8 mouse cellular contexts compared by ENCODE assay signal in the genomic region with DNA sequence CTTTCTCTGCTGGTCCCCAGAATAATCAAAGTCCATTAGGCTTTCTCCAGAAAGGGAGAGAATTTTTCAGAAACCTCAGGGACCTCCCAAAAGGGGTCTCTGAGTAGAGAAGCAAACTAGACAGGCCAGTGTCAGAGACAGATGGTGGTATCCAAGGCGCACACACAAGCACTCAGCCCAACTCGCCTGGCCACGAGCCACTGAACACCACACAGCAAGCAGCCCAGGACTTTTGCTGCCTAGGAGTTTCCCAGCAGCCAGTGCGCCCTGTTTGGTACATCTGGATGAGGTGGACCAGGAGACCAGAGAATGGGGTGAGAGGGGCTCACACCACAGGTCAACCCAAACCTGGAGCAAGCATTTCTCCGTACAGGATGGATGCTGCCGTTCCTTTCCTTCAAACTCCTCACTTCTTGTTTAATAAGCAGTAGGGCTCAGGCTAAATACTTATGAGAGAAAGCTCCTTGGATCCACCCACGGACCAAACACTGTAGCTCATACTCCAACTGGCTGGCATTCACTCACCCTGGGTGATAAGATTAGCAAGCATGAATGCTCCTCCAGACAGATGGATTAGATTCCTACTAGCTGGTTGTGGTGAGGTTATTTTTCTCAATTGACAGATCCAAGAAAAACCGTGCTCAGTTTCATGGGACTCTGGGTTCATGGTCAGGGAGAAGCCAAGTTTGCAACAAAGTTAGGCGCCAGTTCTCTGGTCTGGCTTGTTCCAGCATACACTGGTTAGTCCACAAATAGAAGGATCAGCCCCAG. TPM values are rescaled to one million over a fixed set of nuclear protein-coding genes. Genes with fewer than 3 reads are reported as not detected.
DNase-seq lines count a peak whose midpoint lies in the region; ATAC-seq and TF ChIP-seq lines count a peak whose summit lies in the region.

No protein-coding gene starts in this region.

- no peaks in the 10 kb centered on the region for H3K36me3 ChIP-seq in heart, embryonic 10.5 days
- no peaks in the 10 kb centered on the region for H3K36me3 ChIP-seq in thymus, adult 2 months (ENCODE audit: control insufficient read depth, insufficient read depth, low read length)
- no peaks in the 10 kb centered on the region for H3K36me3 ChIP-seq in stomach, embryonic 14.5 days (ENCODE audit: control insufficient read depth, insufficient read depth, low read length)

- TF ChIP-seq POLR2A in thymus, adult 2 months (IDR thresholded peaks at IDR 0.05; ENCODE audit: control insufficient read depth, extremely low read depth, insufficient read depth, low read length, poor library complexity): no peak

- 68% methylated on average over 9 of the region's 9 CpGs for WGBS in heart, embryonic 10.5 days
- 89% methylated on average over 9 of the region's 9 CpGs for WGBS in thymus, adult 2 months
- 42% methylated on average over 9 of the region's 9 CpGs for WGBS in stomach, embryonic 14.5 days

- H3K27ac ChIP-seq in heart, embryonic 10.5 days: no peak overlapping the region
- no peak overlapping the region for H3K27ac ChIP-seq in thymus, adult 2 months (ENCODE audit: control insufficient read depth, insufficient read depth, low read length)
- no peak overlapping the region for H3K27ac ChIP-seq in stomach, embryonic 14.5 days (ENCODE audit: low read length)

- no peak for DNase-seq in heart, embryonic 10.5 days (ENCODE audit: low spot score)
- no peak for DNase-seq in heart, adult 11 months
- no peak for DNase-seq in thymus, adult 2 months
- no peak for DNase-seq in thymus, postnatal 0 days (ENCODE audit: low spot score)
- DNase-seq in kidney, postnatal 25 days: peak; percentile 19 to 44
- no peak for DNase-seq in urinary bladder, postnatal 10 days (ENCODE audit: low spot score)
- no peak for DNase-seq in urinary bladder, postnatal 4 days (ENCODE audit: low spot score in 2 of 2)

- H3K9me3 ChIP-seq in heart, embryonic 10.5 days: no peaks in the 10 kb centered on the region
- H3K9me3 ChIP-seq in stomach, embryonic 14.5 days (ENCODE audit: control insufficient read depth, low read depth, low read length): no peaks in the 10 kb centered on the region

- H3K9ac ChIP-seq in stomach, embryonic 14.5 days (replicated peaks; ENCODE audit: low read depth, low read length): no peak overlapping the region

- peak overlapping the region; percentile 94; the same call in 1 of the 2 replicates for H3K4me2 ChIP-seq in stomach, embryonic 14.5 days (replicated peaks; ENCODE audit: low read depth, low read length)

- peaks cover 31% of the 10 kb centered on the region for H3K4me1 ChIP-seq in heart, embryonic 10.5 days
- peaks cover 46% of the 10 kb centered on the region for H3K4me1 ChIP-seq in thymus, adult 2 months (replicated peaks; ENCODE audit: control insufficient read depth, insufficient read depth, low read length)
- H3K4me1 ChIP-seq in stomach, embryonic 14.5 days (ENCODE audit: control insufficient read depth, insufficient read depth, low read length): peaks cover 6% of the 10 kb centered on the region; the same call in 1 of the 2 replicates

- no peak for TF ChIP-seq CTCF in thymus, adult 2 months (IDR thresholded peaks at IDR 0.05; ENCODE audit: borderline replicate concordance, control insufficient read depth, extremely low read depth, insufficient read depth, low read length, poor library complexity)

- H3K27me3 ChIP-seq in heart, embryonic 10.5 days (ENCODE audit: insufficient read depth, poor library complexity, severe bottlenecking): peaks cover 32% of the 10 kb centered on the region
- H3K27me3 ChIP-seq in thymus, adult 2 months (ENCODE audit: control insufficient read depth, insufficient read depth, low read length): no peaks in the 10 kb centered on the region
- 0 out of 2 replicates have a peak, but pooled peaks cover 3% of the 10 kb centered on the region for H3K27me3 ChIP-seq in stomach, embryonic 14.5 days (ENCODE audit: control insufficient read depth, insufficient read depth, low read length)

- H3K4me3 ChIP-seq in heart, embryonic 10.5 days: peak overlapping the region; percentile 82
- H3K4me3 ChIP-seq in thymus, adult 2 months (ENCODE audit: control insufficient read depth, insufficient read depth, low read length): peak overlapping the region; percentile 10; the same call in 1 of the 2 replicates
- 0 out of 2 replicates have a peak overlapping the region, but pooled peaks have one; percentile 64 for H3K4me3 ChIP-seq in stomach, embryonic 14.5 days (ENCODE audit: low read depth, low read length)

- ATAC-seq in stomach, embryonic 14.5 days (ENCODE audit: insufficient number of reproducible peaks, insufficient read depth, low FRiP score, low read depth): no peak

RNA-seq across cellular contexts. Expression of a gene that starts 2.3 kb away (rescaled TPM):
- polyA plus RNA-seq in heart, embryonic 10.5 days (2016; fragmentation: Nextera tagmentation; extraction: Ambion mirVana): 4.0 and 5.3 TPM in 2 replicates
- polyA plus RNA-seq in thymus, adult 2 months (2012; rRNA removed): 132 and 204 TPM in 2 replicates
- 12.0 and 17.1 TPM in 2 replicates for polyA plus RNA-seq in thymus, postnatal 0 days (2015; fragmentation: Nextera tagmentation; extraction: Ambion mirVana)
- 4.6 and 6.0 TPM in 2 replicates for polyA plus RNA-seq in stomach, embryonic 14.5 days (2014; fragmentation: Nextera tagmentation; extraction: Ambion mirVana)

RNA-seq across cellular contexts. Expression of a gene that starts 51.0 kb away (rescaled TPM):
- 190 and 227 TPM in 2 replicates for polyA plus RNA-seq in heart, embryonic 10.5 days (2016; fragmentation: Nextera tagmentation; extraction: Ambion mirVana)
- polyA plus RNA-seq in thymus, adult 2 months (2012; rRNA removed): 39.4 and 41.5 TPM in 2 replicates
- 373 and 381 TPM in 2 replicates for polyA plus RNA-seq in thymus, postnatal 0 days (2015; fragmentation: Nextera tagmentation; extraction: Ambion mirVana)
- polyA plus RNA-seq in stomach, embryonic 14.5 days (2014; fragmentation: Nextera tagmentation; extraction: Ambion mirVana): 267 and 268 TPM in 2 replicates

Comparison
In these comparisons a context has a peak if more than half of its experiments do, and no peak if none do; other contexts are left out.
1. DNase-seq: peak in kidney, postnatal 25 days (2 of 2); none in heart, embryonic 10.5 days (single experiment), heart, adult 11 months (single experiment), thymus, adult 2 months (single experiment), thymus, postnatal 0 days (single experiment), urinary bladder, postnatal 10 days (single experiment) and urinary bladder, postnatal 4 days (0 of 2).
2. H3K4me3 ChIP-seq: peak in every context shown above with its lines; median percentile 82 in heart, embryonic 10.5 days; 64 in stomach, embryonic 14.5 days; 10 in thymus, adult 2 months.